Mouse (Mus musculus): ENCODE measurements around the gene Pcbp4. TPM values are rescaled to one million over a fixed set of nuclear protein-coding genes. Genes with fewer than 3 reads are reported as not detected.

The Pcbp4 gene
- polyA plus RNA-seq, 1 experiment from 2014 or later = 16.8 TPM

GRCm38 (mm10) chr9:106467746-106468145 is 14.7 kb downstream of the Pcbp4 start:
- DNase-seq (ENCODE audit: low spot score) = no peak
- 91% methylated on average over 7 of the region's 7 CpGs for WGBS
- ATAC-seq (ENCODE audit: low FRiP score, low TSS enrichment) = no peak
- H3K36me3 ChIP-seq (ENCODE audit: control insufficient read depth, insufficient read depth, low read length) = no peaks in the 10 kb centered on the region
- no peaks in the 10 kb centered on the region for H3K9me3 ChIP-seq (ENCODE audit: control insufficient read depth, low read length)
- no peak overlapping the region for H3K27ac ChIP-seq (replicated peaks)
- H3K9ac ChIP-seq (ENCODE audit: low read length) = no peak overlapping the region
- H3K27me3 ChIP-seq (ENCODE audit: control insufficient read depth, insufficient read depth, low read length) = peaks cover 2% of the 10 kb centered on the region; the same call in 1 of the 2 replicates
- no peak overlapping the region for H3K4me2 ChIP-seq (replicated peaks; ENCODE audit: low read depth)
- H3K4me1 ChIP-seq (replicated peaks; ENCODE audit: control insufficient read depth, insufficient read depth) = peaks cover 4% of the 10 kb centered on the region; the same call in 1 of the 2 replicates
- H3K4me3 ChIP-seq (ENCODE audit: low read depth, low read length) = no peak overlapping the region
- no peak for TF ChIP-seq CTCF (IDR thresholded peaks at IDR 0.05; ENCODE audit: low read depth)
- no peak for TF ChIP-seq EP300 (optimal IDR thresholded peaks at IDR 0.05)

GRCm38 (mm10) chr9:106469317-106469716 is 16.2 kb downstream of the Pcbp4 start:
- no peak for DNase-seq (ENCODE audit: low spot score)
- Histone ChIP-seq H3K36me3 (ENCODE audit: control insufficient read depth, insufficient read depth, low read length) (no peaks in the 10 kb centered on the region), H3K4me3 (ENCODE audit: low read depth, low read length) (no peak overlapping the region), H3K27ac (replicated peaks) (no peak overlapping the region), H3K9ac (ENCODE audit: low read length) (no peak overlapping the region), H3K27me3 (ENCODE audit: control insufficient read depth, insufficient read depth, low read length) (peaks cover 2% of the 10 kb centered on the region; the same call in 1 of the 2 replicates), H3K4me1 (replicated peaks; ENCODE audit: control insufficient read depth, insufficient read depth) (peaks cover 4% of the 10 kb centered on the region; the same call in 1 of the 2 replicates), H3K4me2 (replicated peaks; ENCODE audit: low read depth) (no peak overlapping the region), H3K9me3 (ENCODE audit: control insufficient read depth, low read length) (no peaks in the 10 kb centered on the region)
- ATAC-seq (ENCODE audit: low FRiP score, low TSS enrichment) = no peak
- WGBS = 56% methylated on average over 6 of the region's 6 CpGs
- TF ChIP-seq CTCF (IDR thresholded peaks at IDR 0.05; ENCODE audit: low read depth) (peak; percentile 43), EP300 (optimal IDR thresholded peaks at IDR 0.05) (no peak)

GRCm38 (mm10) chr9:106469776-106470175 is 16.7 kb downstream of the Pcbp4 start:
- H3K4me3 ChIP-seq (ENCODE audit: low read depth, low read length) = no peak overlapping the region
- H3K4me1 ChIP-seq (replicated peaks; ENCODE audit: control insufficient read depth, insufficient read depth) = peaks cover 7% of the 10 kb centered on the region
- no peak overlapping the region for H3K4me2 ChIP-seq (replicated peaks; ENCODE audit: low read depth)
- TF ChIP-seq EP300 (optimal IDR thresholded peaks at IDR 0.05) (no peak), CTCF (IDR thresholded peaks at IDR 0.05; ENCODE audit: low read depth) (no peak)
- no peak for ATAC-seq (ENCODE audit: low FRiP score, low TSS enrichment)
- no peak overlapping the region for H3K9ac ChIP-seq (ENCODE audit: low read length)
- H3K36me3 ChIP-seq (ENCODE audit: control insufficient read depth, insufficient read depth, low read length) = no peaks in the 10 kb centered on the region
- 63% methylated on average over 9 of the region's 9 CpGs for WGBS
- H3K27me3 ChIP-seq (ENCODE audit: control insufficient read depth, insufficient read depth, low read length) = peaks cover 2% of the 10 kb centered on the region; the same call in 1 of the 2 replicates
- no peak overlapping the region for H3K27ac ChIP-seq (replicated peaks)
- DNase-seq (ENCODE audit: low spot score) = no peak
- no peaks in the 10 kb centered on the region for H3K9me3 ChIP-seq (ENCODE audit: control insufficient read depth, low read length)

- no peak overlapping the region for H3K9ac ChIP-seq (ENCODE audit: low read length)
- ATAC-seq (ENCODE audit: low FRiP score, low TSS enrichment) (no peak), DNase-seq (ENCODE audit: low spot score) (no peak)
- no peaks in the 10 kb centered on the region for H3K36me3 ChIP-seq (ENCODE audit: control insufficient read depth, insufficient read depth, low read length)
- WGBS = 74% methylated on average over 14 of the region's 14 CpGs
- H3K4me2 ChIP-seq (replicated peaks; ENCODE audit: low read depth) = peak overlapping the region; percentile 38
- TF ChIP-seq EP300 (optimal IDR thresholded peaks at IDR 0.05) = no peak
- TF ChIP-seq CTCF (IDR thresholded peaks at IDR 0.05; ENCODE audit: low read depth) = no peak
- H3K4me3 ChIP-seq (ENCODE audit: low read depth, low read length) = no peak overlapping the region
- 0 out of 2 replicates have a peak overlapping the region, but pooled peaks have one; percentile 40 for H3K27ac ChIP-seq (replicated peaks)
- no peaks in the 10 kb centered on the region for H3K9me3 ChIP-seq (ENCODE audit: control insufficient read depth, low read length)
- peaks cover 8% of the 10 kb centered on the region for H3K4me1 ChIP-seq (replicated peaks; ENCODE audit: control insufficient read depth, insufficient read depth)
- H3K27me3 ChIP-seq (ENCODE audit: control insufficient read depth, insufficient read depth, low read length) = no peaks in the 10 kb centered on the region
Measured at GRCm38 (mm10) chr9:106470991-106471750, 18.1 kb downstream of the Pcbp4 start.

GRCm38 (mm10) chr9:106471892-106472291 is 18.8 kb downstream of the Pcbp4 start:
- DNase-seq (ENCODE audit: low spot score) = peak; percentile 37
- H3K4me3 ChIP-seq (ENCODE audit: low read depth, low read length) = no peak overlapping the region
- no peak; the same call in 1 of the 2 replicates for ATAC-seq (ENCODE audit: low FRiP score, low TSS enrichment)
- peak overlapping the region; percentile 78 for H3K27ac ChIP-seq (replicated peaks)
- 19% methylated on average over 5 of the region's 5 CpGs for WGBS
- no peak for TF ChIP-seq EP300 (optimal IDR thresholded peaks at IDR 0.05)
- TF ChIP-seq CTCF (IDR thresholded peaks at IDR 0.05; ENCODE audit: low read depth) = peak; percentile 35; the same call in 1 of the 2 replicates
- H3K9ac ChIP-seq (ENCODE audit: low read length) = no peak overlapping the region
- H3K36me3 ChIP-seq (ENCODE audit: control insufficient read depth, insufficient read depth, low read length) = no peaks in the 10 kb centered on the region
- H3K9me3 ChIP-seq (ENCODE audit: control insufficient read depth, low read length) = no peaks in the 10 kb centered on the region
- no peaks in the 10 kb centered on the region for H3K27me3 ChIP-seq (ENCODE audit: control insufficient read depth, insufficient read depth, low read length)
- H3K4me1 ChIP-seq (replicated peaks; ENCODE audit: control insufficient read depth, insufficient read depth) = peaks cover 8% of the 10 kb centered on the region
- H3K4me2 ChIP-seq (replicated peaks; ENCODE audit: low read depth) = peak overlapping the region; percentile 38

GRCm38 (mm10) chr9:106472321-106472720 is 19.2 kb downstream of the Pcbp4 start:
- Histone ChIP-seq H3K9ac (ENCODE audit: low read length) (no peak overlapping the region), H3K4me2 (replicated peaks; ENCODE audit: low read depth) (no peak overlapping the region), H3K9me3 (ENCODE audit: control insufficient read depth, low read length) (no peaks in the 10 kb centered on the region), H3K4me1 (replicated peaks; ENCODE audit: control insufficient read depth, insufficient read depth) (peaks cover 8% of the 10 kb centered on the region), H3K4me3 (ENCODE audit: low read depth, low read length) (no peak overlapping the region), H3K27me3 (ENCODE audit: control insufficient read depth, insufficient read depth, low read length) (no peaks in the 10 kb centered on the region), H3K36me3 (ENCODE audit: control insufficient read depth, insufficient read depth, low read length) (no peaks in the 10 kb centered on the region), H3K27ac (replicated peaks) (peak overlapping the region; percentile 78)
- DNase-seq (ENCODE audit: low spot score) = no peak
- 63% methylated on average over 4 of the region's 4 CpGs for WGBS
- ATAC-seq (ENCODE audit: low FRiP score, low TSS enrichment) = no peak
- TF ChIP-seq CTCF (IDR thresholded peaks at IDR 0.05; ENCODE audit: low read depth) = no peak
- no peak for TF ChIP-seq EP300 (optimal IDR thresholded peaks at IDR 0.05)
